Mouse (Mus musculus) heart, postnatal 4 days (tissue): ENCODE results near the gene Carmil1. TPM values are rescaled to one million over a fixed set of nuclear protein-coding genes. Genes with fewer than 3 reads are reported as not detected.

Source experiments
- DNase-seq: peaks from one replicate; pipeline ENCODE4 v3.0.0; 2021
- total RNA-seq, 2 experiments: library from RNA; stranded (reverse); gene quantifications; 2 replicates each; pipeline ENCODE4 v1.2.3; 2021

Gene Carmil1
- total RNA-seq, 2 experiments from 2014 or later: 4.6 to 5.1 TPM

DNA sequence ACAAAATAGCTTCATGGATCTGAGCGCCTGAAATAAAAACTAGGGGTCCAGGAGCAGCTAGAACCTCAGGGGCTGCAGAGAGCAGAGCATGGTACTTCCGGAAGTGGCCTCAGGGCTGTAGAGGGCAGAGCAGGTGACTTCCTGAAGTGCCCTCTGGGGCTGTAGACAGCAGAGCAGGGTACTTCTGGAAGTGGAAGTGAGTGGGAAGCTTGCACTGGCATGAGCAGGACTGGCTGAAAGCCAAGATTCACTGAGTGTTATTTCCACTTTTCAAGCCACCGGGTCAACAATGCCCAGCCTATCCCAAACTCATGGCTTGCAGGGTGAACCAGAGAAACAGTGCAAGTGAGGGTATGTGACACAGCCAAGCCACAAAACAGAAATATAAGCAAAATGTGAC, 243.1 kb downstream of the Carmil1 start:
- DNase-seq: peak; percentile 5

DNA sequence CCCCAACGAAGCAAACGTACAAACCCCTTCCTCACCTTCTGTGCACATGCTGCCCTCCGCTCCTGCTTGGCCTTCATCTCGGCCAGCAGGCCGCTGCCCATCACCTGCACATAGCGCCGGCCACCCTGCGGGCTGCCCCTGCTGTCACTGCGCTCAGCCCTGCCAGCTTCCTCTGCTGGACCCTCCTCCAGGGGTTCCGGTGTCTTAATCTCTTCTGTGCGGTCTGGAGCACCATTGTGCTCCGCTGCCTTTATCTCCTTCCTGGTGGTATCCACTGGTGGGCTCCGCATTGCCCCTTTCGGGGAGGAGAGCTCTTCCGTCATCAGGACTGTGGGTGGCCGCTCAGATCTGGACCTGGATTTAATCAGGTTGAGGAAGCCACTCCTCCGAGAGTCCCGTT, 244.4 kb downstream of the Carmil1 start:
- DNase-seq: no peak

DNA sequence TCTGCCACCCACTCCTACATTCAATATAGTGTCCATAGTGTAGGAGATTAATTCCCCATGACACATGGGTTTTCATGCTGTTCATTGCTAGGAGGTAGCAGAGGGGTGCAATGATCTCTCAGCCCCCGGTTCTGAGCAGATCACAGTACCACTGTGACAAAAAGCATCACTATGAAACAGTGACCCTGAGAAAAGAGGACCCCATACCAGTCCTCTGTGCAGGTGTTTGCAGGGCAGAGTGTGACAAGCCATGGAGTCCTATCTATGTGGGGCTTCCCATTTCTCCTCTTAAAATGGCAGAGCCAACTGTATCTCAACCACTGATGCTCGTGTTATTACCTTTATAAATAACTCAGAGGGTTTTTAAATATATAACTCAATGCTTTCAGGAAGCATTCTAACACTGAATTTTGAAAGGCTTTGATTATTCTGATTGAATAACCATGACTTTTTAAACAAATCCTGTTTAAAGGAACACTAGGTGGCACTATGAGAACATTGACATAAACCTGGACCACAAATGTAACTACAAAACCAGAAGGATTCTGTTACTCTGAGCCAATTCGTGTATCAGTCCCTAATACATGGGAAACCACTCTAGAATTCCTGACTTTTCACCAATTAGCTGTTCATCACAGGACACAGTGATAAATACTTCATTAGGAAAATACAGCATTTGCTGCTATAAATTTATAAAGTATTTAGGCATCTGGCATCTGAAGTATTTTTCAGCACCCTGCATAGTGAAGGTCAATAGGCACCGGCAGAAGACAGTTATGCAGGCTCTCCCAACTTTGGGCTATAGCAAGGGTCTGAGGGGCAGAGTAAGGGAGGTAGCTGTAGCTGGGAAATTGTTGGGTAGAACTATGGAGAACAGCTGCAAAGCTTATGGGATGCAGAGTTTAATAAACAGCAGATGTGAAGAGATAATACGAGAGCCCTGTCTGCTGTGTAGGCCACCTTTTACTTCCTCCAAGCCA, 253.1 kb downstream of the Carmil1 start:
- no peak for DNase-seq

DNA sequence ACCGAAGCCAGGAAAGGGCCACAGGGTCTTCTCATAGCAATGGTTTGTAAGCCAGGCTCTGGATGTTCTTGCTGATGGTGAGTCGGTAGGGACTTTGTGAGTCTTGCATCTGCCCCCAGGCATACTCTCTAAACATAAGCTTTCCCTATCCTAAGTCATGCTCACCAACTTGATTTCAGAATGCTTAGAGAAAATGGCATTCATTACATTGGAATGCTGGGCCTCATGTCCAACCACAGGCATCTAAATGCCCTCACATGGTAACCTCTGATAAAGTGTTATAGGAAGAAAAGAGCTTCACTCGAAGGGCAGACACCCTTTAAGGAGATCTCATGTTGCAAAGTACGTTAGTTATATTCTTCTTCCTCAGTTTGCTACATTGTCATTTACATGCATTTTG, 262.1 kb downstream of the Carmil1 start:
- DNase-seq: no peak

DNA sequence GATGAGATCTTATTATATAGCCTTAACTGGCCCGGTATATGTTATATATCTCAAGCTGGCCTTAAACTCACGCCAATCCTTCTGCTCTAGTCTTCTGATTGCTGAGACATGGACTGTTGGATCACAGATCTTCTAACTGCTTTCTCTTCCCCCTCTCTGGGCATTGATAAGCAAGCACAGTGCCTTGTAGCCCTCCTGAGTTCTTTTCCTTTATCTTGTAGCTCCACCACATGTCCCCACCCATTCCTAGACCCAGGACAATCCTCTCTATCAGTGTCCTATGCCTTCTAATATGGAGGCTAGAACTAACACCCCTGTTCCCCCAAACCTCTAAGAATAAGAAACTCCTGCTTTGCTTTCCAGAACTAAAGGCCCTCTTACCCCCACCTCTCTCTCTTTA, 275.1 kb downstream of the Carmil1 start:
- no peak for DNase-seq

DNA sequence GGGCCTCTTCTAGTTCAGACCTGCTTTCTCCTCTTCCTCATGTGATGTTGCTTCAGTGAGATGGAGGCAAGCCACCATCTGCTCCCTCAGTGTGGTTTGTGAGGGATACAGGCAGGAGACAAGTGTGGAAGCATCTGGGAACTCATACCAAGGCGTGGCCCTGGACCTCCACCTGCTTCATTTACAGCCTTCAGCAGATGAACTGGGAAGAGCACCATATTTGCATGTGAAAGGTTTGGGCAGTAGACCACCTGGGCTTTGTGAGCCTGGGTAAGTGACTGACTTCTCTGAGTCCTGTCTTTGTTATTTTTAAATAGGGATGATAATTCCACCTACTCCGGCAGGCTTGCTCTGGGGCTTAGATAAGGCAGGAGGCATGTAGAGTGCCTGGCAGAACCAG, 278.8 kb downstream of the Carmil1 start:
- no peak for DNase-seq

DNA sequence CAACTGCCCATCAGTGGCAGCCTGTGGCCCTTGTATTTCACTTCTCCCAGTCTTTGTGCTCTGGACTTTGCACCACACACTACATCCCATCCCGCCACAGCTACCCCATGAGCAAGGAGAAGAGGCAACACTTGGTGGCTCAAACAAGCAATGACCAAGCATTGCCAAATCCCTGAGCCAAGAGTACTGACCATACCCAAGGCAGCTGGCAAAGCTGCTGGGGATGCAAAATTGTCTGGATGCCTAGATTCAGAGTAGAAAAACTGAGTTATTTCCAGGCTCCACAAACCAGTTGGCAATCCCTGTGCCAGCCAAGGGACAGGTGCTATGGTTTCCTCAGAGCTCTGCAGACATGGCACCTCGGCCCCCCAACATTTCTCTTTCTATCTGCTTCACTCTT, 279.5 kb downstream of the Carmil1 start:
- DNase-seq: no peak

DNA sequence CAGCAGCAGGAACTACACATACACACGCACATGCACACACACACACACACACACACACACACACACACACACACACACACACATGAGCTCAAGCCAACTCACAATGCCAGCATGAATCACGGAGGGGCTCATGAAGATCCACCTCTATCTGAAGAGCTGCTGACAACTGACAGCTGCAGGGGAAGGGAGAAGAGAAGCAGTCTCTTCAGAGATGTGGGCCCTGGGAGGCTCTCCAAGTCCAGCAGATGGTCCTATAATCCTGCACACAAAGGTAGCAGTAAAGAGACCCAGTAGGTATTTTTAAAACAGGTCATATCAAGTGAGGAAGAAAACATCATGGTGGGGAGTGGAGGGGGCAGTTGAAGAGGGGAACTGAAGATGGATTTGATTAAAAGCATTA, 281.8 kb downstream of the Carmil1 start:
- no peak for DNase-seq

DNA sequence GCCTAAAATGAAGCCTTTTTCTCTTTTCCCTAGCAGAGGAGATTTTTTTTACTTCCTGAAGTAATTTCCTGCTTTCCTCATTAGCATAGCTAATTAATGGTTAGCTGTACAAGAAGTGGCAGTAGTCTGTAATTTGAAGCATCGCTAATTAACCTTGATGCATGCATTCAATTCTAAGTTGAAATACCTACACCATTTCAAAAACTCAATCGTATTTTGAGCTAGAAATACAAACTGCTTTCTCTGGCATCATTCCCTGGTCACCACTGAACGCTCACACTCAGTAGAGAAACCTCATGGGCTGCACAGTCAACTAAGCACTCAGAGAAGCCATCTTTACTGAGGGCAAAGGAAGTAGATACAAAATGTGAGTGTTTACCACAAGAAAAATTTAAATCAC, 285.8 kb downstream of the Carmil1 start:
- DNase-seq: no peak

DNA sequence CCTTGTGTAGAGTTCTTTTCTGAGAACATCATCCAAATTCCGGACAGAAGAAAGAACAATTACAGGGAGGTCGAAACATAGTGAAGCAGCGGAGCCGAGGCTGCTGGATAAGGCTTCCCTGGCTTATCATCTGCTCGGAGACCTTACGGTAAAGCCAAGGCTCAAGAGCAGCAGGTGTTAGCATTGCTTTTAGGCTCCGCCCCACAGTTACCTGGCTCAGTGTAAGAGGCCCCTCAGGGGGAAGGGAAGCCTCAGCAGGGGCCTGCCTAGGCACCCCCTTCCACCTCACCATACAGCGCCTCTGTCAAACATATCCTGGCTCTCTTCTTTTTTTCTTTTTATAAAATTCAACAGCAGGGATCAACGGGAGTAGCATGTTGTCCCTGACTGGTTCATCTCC, 286.6 kb downstream of the Carmil1 start:
- no peak for DNase-seq

DNA sequence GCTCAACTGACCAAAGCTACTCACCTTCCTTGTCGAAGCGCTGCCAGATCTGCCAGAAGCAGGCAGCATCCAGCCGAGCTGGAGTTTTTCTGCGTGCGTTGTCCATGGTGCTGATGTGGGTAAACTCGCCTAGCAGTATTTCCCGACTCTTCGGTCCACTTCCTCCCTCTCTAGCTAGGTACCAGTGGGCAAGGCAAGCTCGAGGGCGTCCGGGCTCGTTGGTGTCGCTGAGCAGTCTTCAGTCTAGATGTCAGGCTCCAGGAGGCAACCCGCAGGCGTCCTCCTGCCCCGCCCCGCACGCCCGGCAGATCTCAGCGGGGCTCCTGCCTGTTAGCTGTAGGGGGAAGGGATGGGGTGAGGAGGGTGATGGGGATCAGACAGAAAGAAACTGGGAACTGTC, 289.7 kb downstream of the Carmil1 start, which contains the start of gene Scgn:
TSS of gene Scgn (minus strand) at position 287 of the 400 bp plus-strand sequence.
- peak; percentile 81 for DNase-seq

DNA sequence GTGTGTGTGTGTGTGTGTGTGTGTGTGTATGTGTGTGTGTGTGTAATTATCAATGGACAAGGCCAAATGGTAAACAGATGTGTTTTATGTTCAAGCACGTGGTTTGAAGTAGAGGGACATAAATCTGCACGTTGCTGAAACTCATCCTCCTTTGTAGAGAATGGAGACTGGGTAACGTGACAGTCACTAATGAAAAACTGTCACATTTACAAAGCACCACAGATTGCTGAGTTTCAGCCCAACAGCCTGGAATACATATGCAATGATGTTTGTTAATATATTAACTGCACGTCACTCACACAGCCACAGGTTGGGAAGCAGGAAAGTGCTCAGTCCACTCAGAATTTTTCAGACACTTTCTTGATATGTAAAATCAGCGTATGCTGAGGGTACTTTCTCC, 290.1 kb downstream of the Carmil1 start:
- no peak for DNase-seq

DNA sequence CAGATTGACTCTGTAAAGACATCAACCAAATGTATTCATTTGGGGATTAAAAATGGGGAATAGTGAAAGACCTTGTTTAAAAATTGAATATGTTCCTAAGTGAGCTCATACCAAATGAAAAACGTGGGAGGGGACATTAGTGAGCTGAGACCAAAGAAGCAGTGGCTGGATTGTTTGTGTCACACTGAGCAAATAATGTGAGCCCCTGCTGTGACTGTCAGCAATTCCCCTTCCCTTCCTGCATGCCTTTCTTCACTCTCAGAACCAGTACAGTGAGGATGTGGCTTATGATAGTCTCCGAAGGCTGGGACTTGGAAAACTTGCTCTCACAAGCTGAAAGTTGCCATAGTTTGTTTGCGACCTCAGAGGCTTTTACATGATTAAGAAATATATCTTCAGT, 295.5 kb downstream of the Carmil1 start:
- no peak for DNase-seq

DNA sequence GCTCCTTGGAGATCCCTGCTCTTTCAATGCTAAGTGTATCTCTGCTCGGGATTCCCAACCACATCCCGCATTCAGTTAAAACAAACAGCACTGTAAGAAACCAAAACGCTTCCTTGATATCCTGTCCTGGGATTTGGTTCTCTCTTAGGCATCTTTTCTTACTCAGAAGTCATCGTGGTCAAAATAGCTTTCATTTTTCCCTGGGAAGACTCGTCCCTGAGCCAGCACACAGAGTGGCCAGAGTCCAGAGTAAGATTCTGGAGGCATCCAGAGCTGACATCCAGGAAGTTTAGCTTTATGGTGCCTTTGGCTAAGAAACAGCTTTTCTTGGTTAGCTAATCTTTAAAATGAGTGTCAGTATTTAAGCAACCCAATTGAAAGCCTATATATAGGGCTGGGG, 308.3 kb downstream of the Carmil1 start:
- DNase-seq: no peak

DNA sequence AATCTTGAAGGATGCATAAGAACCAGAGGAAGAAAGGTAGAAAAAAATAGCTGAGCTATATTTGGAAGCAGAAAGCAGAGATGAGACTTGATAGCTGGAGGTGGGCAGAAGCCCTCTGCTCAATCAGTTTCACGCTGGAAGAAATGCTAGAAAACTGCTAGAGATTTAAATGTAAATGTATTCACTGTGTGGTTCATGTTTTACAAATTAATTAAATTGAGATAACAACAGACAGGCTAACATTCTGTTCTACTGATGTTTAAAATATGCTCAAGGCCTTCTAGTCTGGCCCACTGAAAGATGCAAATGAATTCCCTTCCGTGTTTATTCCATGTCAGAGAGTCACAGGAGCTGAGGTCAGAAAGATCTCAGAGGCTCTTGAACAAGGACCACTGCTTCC, 308.7 kb downstream of the Carmil1 start:
- no peak for DNase-seq

DNA sequence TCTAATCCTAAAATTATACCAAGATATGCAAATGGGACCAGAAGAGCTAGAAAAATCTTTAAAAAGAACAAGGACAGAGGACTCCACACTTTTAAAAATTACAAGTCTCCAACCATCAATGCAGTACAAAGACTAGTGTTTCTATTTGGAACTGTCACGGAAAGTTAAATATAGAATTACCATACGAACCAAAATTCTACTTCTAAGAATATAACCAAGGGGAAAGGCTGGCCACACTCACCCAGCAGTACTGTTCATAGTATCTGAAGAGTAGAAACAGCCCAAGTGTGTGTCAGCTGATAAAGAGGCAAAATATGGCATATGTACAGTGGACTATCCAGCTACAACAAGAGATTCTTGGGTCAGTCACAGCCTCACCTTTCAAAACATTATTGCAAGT, 315.7 kb downstream of the Carmil1 start:
- no peak for DNase-seq

Other genes with a start within 250 kb of the Carmil1 start
- gene Cmah, start 46.6 kb upstream of the Carmil1 start, total RNA-seq: 1 to 10 TPM in 1 of 2 experiments, under 1 TPM in 1; 0.70 to 1.0 TPM